Mouse (Mus musculus) CH12.LX (cell line): ENCODE data around the gene Zfp36l1. TPM values are rescaled to one million over a fixed set of nuclear protein-coding genes. Genes with fewer than 3 reads are reported as not detected.
A peak's percentile ranks its signal among the peaks of the same experiment; 100 is the strongest.

ENCODE experiments used
- DNase-seq: peaks from one replicate; pipeline ENCODE4 v3.0.0-alpha.2; 2013; ENCODE audit errors: extremely low read depth
- H3K27ac ChIP-seq: 2 replicates; pipeline ENCODE4 v1.5.1; 2012; ENCODE audit warnings: low read depth, mild to moderate bottlenecking, control low read depth, moderate library complexity; ENCODE audit not compliant: insufficient read depth
- H3K27me3 ChIP-seq: replicated peaks from 2 replicates; pipeline ENCODE3; 2012; ENCODE audit warnings: inconsistent platforms
- H3K36me3 ChIP-seq, 2 experiments: replicated peaks in 1 of 2; 2 replicates each; pipeline versions ENCODE3 to v1.6.1; 2012; ENCODE audit warnings: inconsistent platforms in 1 of 2, low read length in 1 of 2, mild to moderate bottlenecking in 1 of 2, mixed read lengths in 1 of 2, moderate library complexity in 1 of 2; ENCODE audit not compliant: control insufficient read depth in 1 of 2, insufficient read depth in 1 of 2
- H3K4me1 ChIP-seq, 2 experiments: 2 replicates each; pipeline ENCODE4 v1.6.1; 2012; ENCODE audit warnings: inconsistent platforms in 1 of 2, moderate library complexity in 1 of 2; ENCODE audit not compliant: insufficient read depth in 2 of 2, control insufficient read depth in 1 of 2
- H3K4me2 ChIP-seq: 2 replicates; pipeline ENCODE4 v1.6.1; 2012; ENCODE audit warnings: low read depth, mild to moderate bottlenecking, control low read depth; ENCODE audit not compliant: poor library complexity, insufficient read depth, severe bottlenecking
- H3K4me3 ChIP-seq, 3 experiments: fragments of 150-350 bp in 1 of 3; sonication (generic) in 1 of 3; replicated peaks in 1 of 3; 2 replicates each; pipeline versions ENCODE3 to v1.5.1; 2011 to 2012; ENCODE audit warnings: low read depth in 2 of 3, low read length in 2 of 3, mild to moderate bottlenecking in 2 of 3, moderate library complexity in 2 of 3, control low read depth in 1 of 3, improper control_type of control experiment in 1 of 3, inconsistent platforms in 1 of 3, mixed read lengths in 1 of 3; ENCODE audit not compliant: poor library complexity in 1 of 3
- H3K79me2 ChIP-seq: replicated peaks from 2 replicates; pipeline ENCODE4 v1.6.1; 2012; ENCODE audit warnings: mild to moderate bottlenecking, moderate library complexity; ENCODE audit not compliant: control insufficient read depth, poor library complexity, insufficient read depth, severe bottlenecking; ENCODE audit errors: extremely low read depth
- H3K9ac ChIP-seq: 2 replicates; pipeline ENCODE4 v1.6.1; 2012; ENCODE audit warnings: low read depth, mild to moderate bottlenecking, control low read depth, moderate library complexity; ENCODE audit not compliant: insufficient read depth
- H3K9me3 ChIP-seq: replicated peaks from 2 replicates; pipeline ENCODE3; 2012; ENCODE audit warnings: low read length, inconsistent platforms, mixed read lengths
- BHLHE40 ChIP-seq: IDR thresholded peaks from 2 replicates; pipeline ENCODE4 v1.6.1; 2011; ENCODE audit warnings: mild to moderate bottlenecking, low read depth, low read length, improper control_type of control experiment
- CTCF ChIP-seq, 2 experiments: IDR thresholded peaks in 1 of 2; conservative IDR thresholded peaks in 1 of 2; 2 replicates each; pipeline ENCODE4 v1.5.1; 2011 to 2012; ENCODE audit warnings: low read depth in 2 of 2, low read length in 2 of 2, improper control_type of control experiment in 1 of 2, inconsistent platforms in 1 of 2, mild to moderate bottlenecking in 1 of 2, moderate library complexity in 1 of 2
- JUN ChIP-seq: IDR thresholded peaks from 2 replicates; pipeline ENCODE4 v1.6.1; 2011; ENCODE audit warnings: low read depth, mild to moderate bottlenecking, low read length, improper control_type of control experiment, moderate library complexity; ENCODE audit not compliant: insufficient read depth
- JUND ChIP-seq: conservative IDR thresholded peaks from 2 replicates; pipeline ENCODE4 v1.6.1; 2011; ENCODE audit warnings: low read depth, low read length, improper control_type of control experiment
- KAT2A ChIP-seq: IDR thresholded peaks from 2 replicates; pipeline ENCODE4 v1.6.1; 2012; ENCODE audit warnings: low read length, improper control_type of control experiment, inconsistent platforms; ENCODE audit not compliant: insufficient replicate concordance
- MAFK ChIP-seq: IDR thresholded peaks from 2 replicates; pipeline ENCODE4 v1.6.1; 2011; ENCODE audit warnings: low read length, improper control_type of control experiment; ENCODE audit not compliant: insufficient replicate concordance
- MAZ ChIP-seq: IDR thresholded peaks from 2 replicates; pipeline ENCODE4 v1.6.1; 2012; ENCODE audit warnings: low read depth, mild to moderate bottlenecking, inconsistent platforms, low read length, improper control_type of control experiment, moderate library complexity
- MEF2A ChIP-seq: IDR thresholded peaks from 2 replicates; pipeline ENCODE4 v1.6.1; 2014; ENCODE audit warnings: low read depth, mild to moderate bottlenecking, inconsistent platforms, low read length, improper control_type of control experiment, borderline replicate concordance
- MYC ChIP-seq: IDR thresholded peaks from 2 replicates; pipeline ENCODE4 v1.6.1; 2011; ENCODE audit warnings: low read depth, mild to moderate bottlenecking, improper control_type of control experiment, low read length
- PAX5 ChIP-seq: IDR thresholded peaks from 2 replicates; pipeline ENCODE4 v1.6.1; 2012; ENCODE audit warnings: low read length, inconsistent platforms, mixed read lengths
- POLR2A ChIP-seq: IDR thresholded peaks from 2 replicates; pipeline ENCODE4 v1.6.1; 2011; ENCODE audit warnings: low read depth, mild to moderate bottlenecking, improper control_type of control experiment, low read length
- TBP ChIP-seq: conservative IDR thresholded peaks from 2 replicates; pipeline ENCODE4 v1.6.1; 2011; ENCODE audit warnings: low read depth, low read length, improper control_type of control experiment
- TCF12 ChIP-seq: IDR thresholded peaks from 2 replicates; pipeline ENCODE4 v1.6.1; 2014; ENCODE audit warnings: low read depth, mild to moderate bottlenecking, inconsistent platforms, low read length, improper control_type of control experiment
- UBTF ChIP-seq: IDR thresholded peaks from 2 replicates; pipeline ENCODE4 v1.6.1; 2012; ENCODE audit warnings: low read depth, mild to moderate bottlenecking, inconsistent platforms, low read length, improper control_type of control experiment, moderate library complexity
- ZNF384 ChIP-seq: IDR thresholded peaks from 2 replicates; pipeline ENCODE4 v1.6.1; 2012; ENCODE audit warnings: low read depth, low read length, improper control_type of control experiment, inconsistent platforms
- dilution Hi-C: fragments of 300-500 bp; cut with MboI; formaldehyde crosslinking; loops from 2 replicates; pipeline ENCODE4 v1.14.3; 2020; ENCODE audit warnings: low sequenced_read_pairs; ENCODE audit not compliant: extremely low pct_unique_long_range_greater_than_20kb, extremely low pct_ligation_motif_present
- in situ Hi-C: fragments of 300-500 bp; cut with MboI; formaldehyde crosslinking; loops from 3 replicates; pipeline ENCODE4 v1.14.3; 2019; ENCODE audit warnings: low sequenced_read_pairs, low pct_ligation_motif_present, low pct_unique_long_range_greater_than_20kb, mixed read lengths
- polyA plus RNA-seq: library from polyadenylated mRNA; unstranded; fragments of >175 nt; gene quantifications from 2 replicates; pipeline ENCODE4 v1.2.1, GENCODE M21; 2012; ENCODE audit warnings: low read depth; ENCODE audit not compliant: insufficient read length
- total RNA-seq, 2 experiments: library from RNA; depleted of rRNA; stranded (reverse); fragments of 300-350 nt in 1 of 2; fragments of >200 nt in 1 of 2; gene quantifications; 2 replicates each; pipeline ENCODE4 v1.2.3; 2012 to 2014

Gene Zfp36l1
- total and polyA plus RNA-seq, 3 experiments: 32.7 to 192 (median 50.7) TPM

- in situ Hi-C loops (loop anchor here (10.0 to 25.0 kb wide), 2 partner anchors 279 to 511 kb away; no protein-coding TSS in a partner anchor), dilution Hi-C loops (no loop called here)
Measured at GRCm38 (mm10) chr12:80115863-80116194, 3.0 kb upstream of the Zfp36l1 start.

GRCm38 (mm10) chr12:80115142-80115862 is 2.5 kb upstream of the Zfp36l1 start:
- Histone ChIP-seq H3K4me1 (peaks cover 7 to 33% of the 10 kb centered on the region in 2 experiments; a peak in 3 of 4 replicates), H3K79me2 (peaks cover 48% of the 10 kb centered on the region), H3K9me3 (peaks cover 7% of the 10 kb centered on the region), H3K27ac (peak overlapping the region; percentile 81), H3K36me3 (peaks cover 13 to 36% of the 10 kb centered on the region in 2 experiments), H3K27me3 (no peaks in the 10 kb centered on the region), H3K9ac (peak overlapping the region; percentile 94), H3K4me3 (peak overlapping the region; percentile 69 to 77 (median 70)), H3K4me2 (peak overlapping the region; percentile 97)
- TF ChIP-seq MYC (no peak), TBP (peak; percentile 52; the same call in 1 of the 2 replicates), JUND (no peak), PAX5 (no peak), UBTF (peak; percentile 90; the same call in 1 of the 2 replicates), KAT2A (no peak), MAZ (no peak), ZNF384 (no peak), BHLHE40 (no peak), MAFK (no peak), CTCF (conservative IDR thresholded peaks at IDR 0.05 in 1 of 2, IDR thresholded peaks at IDR 0.05 in 1 of 2; ENCODE audit: low read depth in 2 of 2, low read length in 2 of 2) (no peak), MEF2A (no peak), POLR2A (peak; percentile 69; the same call in 1 of the 2 replicates), JUN (no peak)
- dilution Hi-C loops (no loop called here), in situ Hi-C loops (loop anchor here (10.0 to 25.0 kb wide), 2 partner anchors 278 to 511 kb away; no protein-coding TSS in a partner anchor)
- DNase-seq: peak; percentile 86

More at GRCm38 (mm10) chr12:80115863-80116194, 3.0 kb upstream of the Zfp36l1 start:
- DNase-seq: no peak
- Histone ChIP-seq H3K27me3 (no peaks in the 10 kb centered on the region), H3K4me3 (peak overlapping the region; percentile 68 to 77 (median 70))
- TF ChIP-seq TCF12 (no peak), POLR2A (peak; percentile 59; the same call in 1 of the 2 replicates)
- TF ChIP-seq, all 38 proteins: peak for 1
- Histone ChIP-seq H3K27ac (peak overlapping the region; percentile 81), H3K9me3 (peaks cover 11% of the 10 kb centered on the region), H3K36me3 (peaks cover 16 to 37% of the 10 kb centered on the region in 2 experiments), H3K79me2 (peaks cover 43% of the 10 kb centered on the region), H3K9ac (peak overlapping the region; percentile 94), H3K4me1 (peaks cover 7 to 37% of the 10 kb centered on the region in 2 experiments; a peak in 3 of 4 replicates), H3K4me2 (peak overlapping the region; percentile 88)
